Mouse (Mus musculus): ENCODE data around the gene Pxylp1. TPM values are rescaled to one million over a fixed set of nuclear protein-coding genes. Genes with fewer than 3 reads are reported as not detected.
"Not testable (repeated sequence)": the region's sequence is repeated elsewhere in the genome, so short reads cannot be mapped to it uniquely, and the experiment has no call there.

Gene Pxylp1
- polyA plus RNA-seq (2015; fragmentation: Nextera tagmentation; extraction: Ambion mirVana): 32.6 and 39.0 TPM in 2 replicates

- H3K27me3 ChIP-seq: no peaks in the 10 kb centered on the region
- H3K36me3 ChIP-seq: no peaks in the 10 kb centered on the region
- H3K4me3 ChIP-seq: no peak within 1 kb of the TSS
- ATAC-seq (ENCODE audit: low FRiP score, low read depth): no peak
- H3K9ac ChIP-seq: no peak within 1 kb of the TSS
- no peaks in the 10 kb centered on the region for H3K9me3 ChIP-seq
- WGBS: 6% methylated on average over 3 of the region's 3 CpGs
- peaks cover 44% of the 10 kb centered on the region for H3K4me1 ChIP-seq (replicated peaks)
- peak within 1 kb of the TSS; percentile 27; the same call in 1 of the 2 replicates for H3K27ac ChIP-seq (replicated peaks)
- no peak within 1 kb of the TSS for H3K4me2 ChIP-seq
Measured at GRCm38 (mm10) chr9:96892546-96892945, at the start of gene Pxylp1. Gene Pxylp1 (minus strand): TSS chr9:96892669.

GRCm38 (mm10) chr9:96938887-96939286 is 46.4 kb upstream of the Pxylp1 start:
- H3K27ac ChIP-seq (replicated peaks): peak overlapping the region; percentile 2; the same call in 1 of the 2 replicates
- H3K36me3 ChIP-seq: no peaks in the 10 kb centered on the region
- no peak overlapping the region for H3K4me3 ChIP-seq
- 51% methylated on average over 5 of the region's 5 CpGs for WGBS
- H3K27me3 ChIP-seq: no peaks in the 10 kb centered on the region
- H3K9ac ChIP-seq: no peak overlapping the region
- peaks cover 12% of the 10 kb centered on the region for H3K4me1 ChIP-seq (replicated peaks)
- ATAC-seq (ENCODE audit: low FRiP score, low read depth): peak; percentile 68
- no peaks in the 10 kb centered on the region for H3K9me3 ChIP-seq
- no peak overlapping the region for H3K4me2 ChIP-seq

GRCm38 (mm10) chr9:96936427-96936826 is 44.0 kb upstream of the Pxylp1 start:
- 90% methylated on average over 2 of the region's 2 CpGs for WGBS
- H3K4me2 ChIP-seq; H3K9me3 ChIP-seq; ATAC-seq (ENCODE audit: low FRiP score, low read depth); H3K27me3 ChIP-seq; H3K4me3 ChIP-seq; H3K36me3 ChIP-seq; H3K27ac ChIP-seq (replicated peaks); H3K9ac ChIP-seq: not testable (repeated sequence)
- peaks cover 12% of the 10 kb centered on the region for H3K4me1 ChIP-seq (replicated peaks)

- Histone ChIP-seq H3K36me3 (no peaks in the 10 kb centered on the region), H3K27me3 (no peaks in the 10 kb centered on the region), H3K4me2 (no peak overlapping the region), H3K27ac (replicated peaks) (no peak overlapping the region), H3K4me1 (replicated peaks) (peaks cover 12% of the 10 kb centered on the region), H3K9ac (no peak overlapping the region), H3K9me3 (no peaks in the 10 kb centered on the region), H3K4me3 (no peak overlapping the region)
- 63% methylated on average over 15 of the region's 15 CpGs for WGBS
- ATAC-seq (ENCODE audit: low FRiP score, low read depth): no peak
Measured at GRCm38 (mm10) chr9:96935556-96936300, 43.3 kb upstream of the Pxylp1 start.

- Histone ChIP-seq H3K4me2 (no peak overlapping the region), H3K27me3 (no peaks in the 10 kb centered on the region), H3K4me3 (no peak overlapping the region), H3K36me3 (no peaks in the 10 kb centered on the region), H3K9ac (no peak overlapping the region), H3K4me1 (replicated peaks) (peaks cover 12% of the 10 kb centered on the region), H3K27ac (replicated peaks) (no peak overlapping the region), H3K9me3 (no peaks in the 10 kb centered on the region)
- ATAC-seq (ENCODE audit: low FRiP score, low read depth): no peak
- WGBS: 78% methylated on average over 3 of the region's 3 CpGs
Measured at GRCm38 (mm10) chr9:96934816-96935215, 42.3 kb upstream of the Pxylp1 start.

GRCm38 (mm10) chr9:96932751-96933150 is 40.3 kb upstream of the Pxylp1 start:
- H3K27ac ChIP-seq (replicated peaks): no peak overlapping the region
- H3K4me1 ChIP-seq (replicated peaks): no peaks in the 10 kb centered on the region
- H3K27me3 ChIP-seq: no peaks in the 10 kb centered on the region
- no peak overlapping the region for H3K9ac ChIP-seq
- H3K4me2 ChIP-seq: no peak overlapping the region
- H3K4me3 ChIP-seq: no peak overlapping the region
- 93% methylated on average over 8 of the region's 8 CpGs for WGBS
- no peak for ATAC-seq (ENCODE audit: low FRiP score, low read depth)
- H3K9me3 ChIP-seq: no peaks in the 10 kb centered on the region
- no peaks in the 10 kb centered on the region for H3K36me3 ChIP-seq

GRCm38 (mm10) chr9:96923577-96924316 is 31.3 kb upstream of the Pxylp1 start:
- no peak overlapping the region for H3K9ac ChIP-seq

GRCm38 (mm10) chr9:96923119-96923518 is 30.6 kb upstream of the Pxylp1 start:
- Histone ChIP-seq H3K36me3 (no peaks in the 10 kb centered on the region), H3K4me2 (no peak overlapping the region), H3K4me1 (replicated peaks) (no peaks in the 10 kb centered on the region), H3K4me3 (no peak overlapping the region), H3K9ac (no peak overlapping the region), H3K9me3 (no peaks in the 10 kb centered on the region), H3K27ac (replicated peaks) (no peak overlapping the region; the same call in 1 of the 2 replicates), H3K27me3 (no peaks in the 10 kb centered on the region)
- no peak for ATAC-seq (ENCODE audit: low FRiP score, low read depth)
- 75% methylated on average over 6 of the region's 6 CpGs for WGBS

More at GRCm38 (mm10) chr9:96923577-96924316, 31.3 kb upstream of the Pxylp1 start:
- Histone ChIP-seq H3K27me3 (no peaks in the 10 kb centered on the region), H3K36me3 (no peaks in the 10 kb centered on the region), H3K27ac (replicated peaks) (no peak overlapping the region), H3K4me1 (replicated peaks) (no peaks in the 10 kb centered on the region), H3K4me3 (no peak overlapping the region), H3K4me2 (no peak overlapping the region), H3K9me3 (no peaks in the 10 kb centered on the region)
- no peak for ATAC-seq (ENCODE audit: low FRiP score, low read depth)
- 77% methylated on average over 17 of the region's 17 CpGs for WGBS

GRCm38 (mm10) chr9:96916620-96917538 is 24.4 kb upstream of the Pxylp1 start:
- no peak overlapping the region for H3K4me3 ChIP-seq
- H3K27me3 ChIP-seq: no peaks in the 10 kb centered on the region
- H3K4me1 ChIP-seq (replicated peaks): peaks cover 7% of the 10 kb centered on the region; the same call in 1 of the 2 replicates
- no peak overlapping the region for H3K27ac ChIP-seq (replicated peaks)
- 39% methylated on average over 27 of the region's 27 CpGs for WGBS
- no peak overlapping the region for H3K4me2 ChIP-seq
- no peak overlapping the region for H3K9ac ChIP-seq
- H3K9me3 ChIP-seq: no peaks in the 10 kb centered on the region
- peak; percentile 87 for ATAC-seq (ENCODE audit: low FRiP score, low read depth)
- no peaks in the 10 kb centered on the region for H3K36me3 ChIP-seq

GRCm38 (mm10) chr9:96916076-96916475 is 23.6 kb upstream of the Pxylp1 start:
- Histone ChIP-seq H3K4me3 (no peak overlapping the region), H3K36me3 (no peaks in the 10 kb centered on the region), H3K27me3 (no peaks in the 10 kb centered on the region), H3K4me2 (no peak overlapping the region), H3K4me1 (replicated peaks) (peaks cover 7% of the 10 kb centered on the region; the same call in 1 of the 2 replicates), H3K9me3 (no peaks in the 10 kb centered on the region), H3K9ac (no peak overlapping the region), H3K27ac (replicated peaks) (no peak overlapping the region)
- 53% methylated on average over 7 of the region's 7 CpGs for WGBS
- ATAC-seq (ENCODE audit: low FRiP score, low read depth): peak; percentile 17; the same call in 1 of the 2 replicates

GRCm38 (mm10) chr9:96914851-96915250 is 22.4 kb upstream of the Pxylp1 start:
- H3K27me3 ChIP-seq: no peaks in the 10 kb centered on the region
- H3K9me3 ChIP-seq: no peaks in the 10 kb centered on the region
- no peak overlapping the region for H3K27ac ChIP-seq (replicated peaks)
- no peak overlapping the region for H3K9ac ChIP-seq
- 73% methylated on average over 6 of the region's 6 CpGs for WGBS
- no peak overlapping the region for H3K4me2 ChIP-seq
- no peak overlapping the region for H3K4me3 ChIP-seq
- ATAC-seq (ENCODE audit: low FRiP score, low read depth): no peak
- H3K4me1 ChIP-seq (replicated peaks): peaks cover 7% of the 10 kb centered on the region; the same call in 1 of the 2 replicates
- H3K36me3 ChIP-seq: no peaks in the 10 kb centered on the region
